Mouse (Mus musculus): ENCODE data around the gene Sarm1. TPM values are rescaled to one million over a fixed set of nuclear protein-coding genes. Genes with fewer than 3 reads are reported as not detected.

Gene Sarm1
- total and polyA plus RNA-seq, 3 experiments: 0.50 to 1.1 (median 0.55) TPM

GRCm38 (mm10) chr11:78471326-78472103, 26.0 kb downstream of the Sarm1 start:
- DNase-seq (ENCODE audit: extremely low read depth): no peak
- dilution Hi-C loops (cut with MboI; ENCODE audit: extremely low pct_ligation_motif_present, extremely low pct_unique_long_range_greater_than_20kb, low sequenced_read_pairs): no loop called here
- TF ChIP-seq TBP (conservative IDR thresholded peaks at IDR 0.05; ENCODE audit: low read depth, low read length): no peak
- no peak for TF ChIP-seq EP300 (IDR thresholded peaks at IDR 0.05; ENCODE audit: low read length)
- TF ChIP-seq RAD21 (IDR thresholded peaks at IDR 0.05; ENCODE audit: low read depth, low read length): no peak
- no peak for TF ChIP-seq GABPA (IDR thresholded peaks at IDR 0.05; ENCODE audit: insufficient replicate concordance, low read depth, low read length)
- TF ChIP-seq POLR2AphosphoS2 (IDR thresholded peaks at IDR 0.05; ENCODE audit: low read depth, low read length): no peak
- TF ChIP-seq MAX (IDR thresholded peaks at IDR 0.05; ENCODE audit: low read length): no peak
- no peak for TF ChIP-seq ZNF384 (IDR thresholded peaks at IDR 0.05; ENCODE audit: low read depth, low read length)
- TF ChIP-seq SIN3A (IDR thresholded peaks at IDR 0.05; ENCODE audit: low read length): no peak
- no peak for TF ChIP-seq TCF12 (IDR thresholded peaks at IDR 0.05; ENCODE audit: low read depth, low read length)
- TF ChIP-seq BHLHE40 (IDR thresholded peaks at IDR 0.05; ENCODE audit: low read depth, low read length): no peak
- no peak for TF ChIP-seq HCFC1 (IDR thresholded peaks at IDR 0.05; ENCODE audit: low read depth, low read length)
- TF ChIP-seq POLR2A (IDR thresholded peaks at IDR 0.05; ENCODE audit: low read depth, low read length): no peak
- no peak for TF ChIP-seq PAX5 (IDR thresholded peaks at IDR 0.05; ENCODE audit: low read length)
- no peak for TF ChIP-seq ELF1 (IDR thresholded peaks at IDR 0.05; ENCODE audit: low read depth, low read length)
- no peak for TF ChIP-seq ZC3H11A (IDR thresholded peaks at IDR 0.05; ENCODE audit: low read depth, low read length)
- no peak overlapping the region for H3K9ac ChIP-seq (ENCODE audit: insufficient read depth, low read depth)
- H3K79me2 ChIP-seq (replicated peaks; ENCODE audit: control insufficient read depth, extremely low read depth, insufficient read depth, poor library complexity, severe bottlenecking): no peaks in the 10 kb centered on the region
- no peak overlapping the region for H3K27ac ChIP-seq (ENCODE audit: insufficient read depth, low read depth)
- H3K27me3 ChIP-seq (replicated peaks): no peaks in the 10 kb centered on the region
- no peak overlapping the region for H3K4me3 ChIP-seq (replicated peaks in 1 of 3; ENCODE audit: low read depth in 2 of 3, low read length in 2 of 3, poor library complexity in 1 of 3)
- H3K4me1 ChIP-seq (ENCODE audit: control insufficient read depth in 1 of 2, insufficient read depth in 2 of 2): peaks cover under 1 to 12% of the 10 kb centered on the region in 2 experiments; a peak in 2 of 4 replicates
- no peak overlapping the region for H3K4me2 ChIP-seq (ENCODE audit: insufficient read depth, low read depth, poor library complexity, severe bottlenecking)
- peaks cover 0 to 2% of the 10 kb centered on the region in 2 experiments for H3K36me3 ChIP-seq (replicated peaks in 1 of 2; ENCODE audit: control insufficient read depth in 1 of 2, insufficient read depth in 1 of 2, low read length in 1 of 2)
- H3K9me3 ChIP-seq (replicated peaks; ENCODE audit: low read length): no peaks in the 10 kb centered on the region
- in situ Hi-C loops (cut with MboI; ENCODE audit: low pct_ligation_motif_present, low pct_unique_long_range_greater_than_20kb, low sequenced_read_pairs): no loop called here

GRCm38 (mm10) chr11:78467932-78468331, 29.6 kb downstream of the Sarm1 start:
- DNase-seq (ENCODE audit: extremely low read depth): no peak
- H3K4me1 ChIP-seq (ENCODE audit: control insufficient read depth in 1 of 2, insufficient read depth in 2 of 2): peaks cover 7 to 14% of the 10 kb centered on the region in 2 experiments
- in situ Hi-C loops (cut with MboI; ENCODE audit: low pct_ligation_motif_present, low pct_unique_long_range_greater_than_20kb, low sequenced_read_pairs): no loop called here
- H3K36me3 ChIP-seq (replicated peaks in 1 of 2; ENCODE audit: control insufficient read depth in 1 of 2, insufficient read depth in 1 of 2, low read length in 1 of 2): peaks cover 0 to 2% of the 10 kb centered on the region in 2 experiments
- no peak overlapping the region for H3K27ac ChIP-seq (ENCODE audit: insufficient read depth, low read depth)
- no peak overlapping the region for H3K4me3 ChIP-seq (replicated peaks in 1 of 3; ENCODE audit: low read depth in 2 of 3, low read length in 2 of 3, poor library complexity in 1 of 3)
- no peak overlapping the region for H3K4me2 ChIP-seq (ENCODE audit: insufficient read depth, low read depth, poor library complexity, severe bottlenecking)
- no peaks in the 10 kb centered on the region for H3K9me3 ChIP-seq (replicated peaks; ENCODE audit: low read length)
- H3K27me3 ChIP-seq (replicated peaks): peaks cover 2% of the 10 kb centered on the region
- no peak overlapping the region for H3K9ac ChIP-seq (ENCODE audit: insufficient read depth, low read depth)
- no peaks in the 10 kb centered on the region for H3K79me2 ChIP-seq (replicated peaks; ENCODE audit: control insufficient read depth, extremely low read depth, insufficient read depth, poor library complexity, severe bottlenecking)
- dilution Hi-C loops (cut with MboI; ENCODE audit: extremely low pct_ligation_motif_present, extremely low pct_unique_long_range_greater_than_20kb, low sequenced_read_pairs): no loop called here
- TF ChIP-seq SMC3 (IDR thresholded peaks at IDR 0.05; ENCODE audit: low read depth, low read length): no peak
- TF ChIP-seq IRF4 (IDR thresholded peaks at IDR 0.05; ENCODE audit: low read depth, low read length): no peak
- TF ChIP-seq CHD1 (IDR thresholded peaks at IDR 0.05; ENCODE audit: low read depth, low read length): no peak
- no peak for TF ChIP-seq UBTF (IDR thresholded peaks at IDR 0.05; ENCODE audit: low read depth, low read length)
- TF ChIP-seq RAD21 (IDR thresholded peaks at IDR 0.05; ENCODE audit: low read depth, low read length): no peak
- no peak for TF ChIP-seq GABPA (IDR thresholded peaks at IDR 0.05; ENCODE audit: insufficient replicate concordance, low read depth, low read length)
- TF ChIP-seq USF2 (conservative IDR thresholded peaks at IDR 0.05; ENCODE audit: low read depth, low read length): no peak
- no peak for TF ChIP-seq TCF12 (IDR thresholded peaks at IDR 0.05; ENCODE audit: low read depth, low read length)
- no peak for TF ChIP-seq USF1 (IDR thresholded peaks at IDR 0.05; ENCODE audit: low read depth, low read length)
- TF ChIP-seq ETS1 (conservative IDR thresholded peaks at IDR 0.05; ENCODE audit: low read depth, low read length): no peak
- TF ChIP-seq ZMIZ1 (IDR thresholded peaks at IDR 0.05; ENCODE audit: low read depth, low read length): no peak
- no peak for TF ChIP-seq BHLHE40 (IDR thresholded peaks at IDR 0.05; ENCODE audit: low read depth, low read length)
- TF ChIP-seq ELF1 (IDR thresholded peaks at IDR 0.05; ENCODE audit: low read depth, low read length): no peak

Measured in CH12.LX (cell line).